Mouse (Mus musculus): ENCODE measurements at regions not wholly inside any gene's neighbourhood (a gene's known extent, or its start where the extent isn't known, plus 50 kb on each side); places are given as distances from the start of the nearest gene placed in this dataset.
A peak's percentile ranks its signal among the peaks of the same experiment; 100 is the strongest.
"Not testable (repeated sequence)": the region's sequence is repeated elsewhere in the genome, so short reads cannot be mapped to it uniquely, and the experiment has no call there.

- DNase-seq (ENCODE audit: low read depth, low spot score), result no peak
Observed at GRCm38 (mm10) chr11:63211501-63211900, 82.7 kb downstream of the Pmp22 start.

GRCm38 (mm10) chr11:63213043-63213442, 84.3 kb downstream of the Pmp22 start:
- peak; percentile 75 for DNase-seq (ENCODE audit: low read depth, low spot score)

- DNase-seq (ENCODE audit: low read depth, low spot score), result no peak
Observed at GRCm38 (mm10) chr11:63213901-63214425, 85.2 kb downstream of the Pmp22 start.

GRCm38 (mm10) chr11:63215993-63216392, 87.2 kb downstream of the Pmp22 start:
- no peak for DNase-seq (ENCODE audit: low read depth, low spot score)

GRCm38 (mm10) chr11:63217049-63217448, 88.3 kb downstream of the Pmp22 start:
- no peak for DNase-seq (ENCODE audit: low read depth, low spot score)

GRCm38 (mm10) chr11:63226471-63226870, 97.7 kb downstream of the Pmp22 start:
- DNase-seq (ENCODE audit: low read depth, low spot score), result no peak

GRCm38 (mm10) chr11:63230786-63231185, 102.0 kb downstream of the Pmp22 start:
- no peak for DNase-seq (ENCODE audit: low read depth, low spot score)

GRCm38 (mm10) chr11:63233172-63233966, 104.6 kb downstream of the Pmp22 start:
- DNase-seq (ENCODE audit: low read depth, low spot score), result no peak

- DNase-seq (ENCODE audit: low read depth, low spot score), result no peak
Observed at GRCm38 (mm10) chr11:63234481-63234880, 105.7 kb downstream of the Pmp22 start.

GRCm38 (mm10) chr11:63238655-63239054, 109.9 kb downstream of the Pmp22 start:
- no peak for DNase-seq (ENCODE audit: low read depth, low spot score)

- no peak for DNase-seq (ENCODE audit: low read depth, low spot score)
Observed at GRCm38 (mm10) chr11:63243906-63244416, 115.2 kb downstream of the Pmp22 start.

GRCm38 (mm10) chr11:63245041-63245440, 116.3 kb downstream of the Pmp22 start:
- no peak for DNase-seq (ENCODE audit: low read depth, low spot score)

GRCm38 (mm10) chr11:63246052-63246661, 117.4 kb downstream of the Pmp22 start:
- DNase-seq (ENCODE audit: low read depth, low spot score), result peak; percentile 58

- DNase-seq (ENCODE audit: low read depth, low spot score), result no peak
Observed at GRCm38 (mm10) chr11:63252012-63252856, 123.5 kb downstream of the Pmp22 start.

- DNase-seq (ENCODE audit: low read depth, low spot score), result peak; percentile 81
Observed at GRCm38 (mm10) chr11:63252968-63253602, 124.3 kb downstream of the Pmp22 start.

GRCm38 (mm10) chr11:63264432-63265061, 135.8 kb downstream of the Pmp22 start:
- DNase-seq (ENCODE audit: low read depth, low spot score), result no peak

- DNase-seq (ENCODE audit: low read depth, low spot score), result not testable (repeated sequence)
Observed at GRCm38 (mm10) chr11:63266290-63266689, 137.5 kb downstream of the Pmp22 start.

GRCm38 (mm10) chr11:63276641-63277040, 147.9 kb downstream of the Pmp22 start:
- no peak for DNase-seq (ENCODE audit: low read depth, low spot score)

GRCm38 (mm10) chr11:63281839-63282238, 153.1 kb downstream of the Pmp22 start:
- DNase-seq (ENCODE audit: low read depth, low spot score), result no peak

- DNase-seq (ENCODE audit: low read depth, low spot score), result no peak
Observed at GRCm38 (mm10) chr11:63282541-63282940, 153.8 kb downstream of the Pmp22 start.

- DNase-seq (ENCODE audit: low read depth, low spot score), result no peak
Observed at GRCm38 (mm10) chr11:63286026-63286425, 157.2 kb downstream of the Pmp22 start.

Measured in forelimb bud, embryonic 11.5 days (tissue).